Mouse (Mus musculus): ENCODE data around the gene Gm11733.

Gm11733 gene

DNA sequence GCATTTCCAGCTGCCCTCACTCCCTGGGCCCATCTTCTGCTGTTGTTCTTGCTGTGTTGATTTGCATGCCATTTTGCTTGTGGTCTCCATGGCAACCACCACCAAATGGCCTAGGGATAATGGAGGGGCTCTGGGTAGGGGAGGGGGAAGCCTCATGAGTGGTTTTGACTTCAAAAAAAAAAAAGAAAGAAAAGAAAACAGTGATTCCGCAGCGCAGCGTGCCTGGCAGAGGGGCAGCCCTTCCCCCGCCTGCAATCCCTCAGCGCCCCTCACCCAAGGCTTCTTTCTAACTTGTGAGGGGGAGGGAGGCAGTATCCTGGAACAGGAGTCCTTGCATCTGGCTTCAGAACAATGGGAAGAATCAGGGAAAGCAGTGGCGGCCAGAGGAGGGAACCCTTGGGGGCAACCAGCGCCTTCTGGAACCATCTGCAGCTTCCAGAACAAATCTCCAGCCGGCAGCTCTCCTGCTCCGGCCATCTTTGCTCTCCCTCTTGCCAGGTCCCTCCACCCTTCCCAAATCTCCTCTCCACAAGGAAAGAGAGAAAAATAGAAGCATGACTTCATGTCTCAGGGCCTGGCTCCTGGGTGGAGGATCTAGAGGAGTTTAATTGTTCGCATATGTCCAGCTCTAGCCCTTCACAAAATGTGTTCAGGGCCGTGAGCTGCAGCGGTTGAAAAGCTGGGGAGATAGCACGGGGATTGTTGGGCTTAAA lies 5.0 kb upstream of the Gm11733 start:
- DNase-seq, result peak; percentile 62

DNA sequence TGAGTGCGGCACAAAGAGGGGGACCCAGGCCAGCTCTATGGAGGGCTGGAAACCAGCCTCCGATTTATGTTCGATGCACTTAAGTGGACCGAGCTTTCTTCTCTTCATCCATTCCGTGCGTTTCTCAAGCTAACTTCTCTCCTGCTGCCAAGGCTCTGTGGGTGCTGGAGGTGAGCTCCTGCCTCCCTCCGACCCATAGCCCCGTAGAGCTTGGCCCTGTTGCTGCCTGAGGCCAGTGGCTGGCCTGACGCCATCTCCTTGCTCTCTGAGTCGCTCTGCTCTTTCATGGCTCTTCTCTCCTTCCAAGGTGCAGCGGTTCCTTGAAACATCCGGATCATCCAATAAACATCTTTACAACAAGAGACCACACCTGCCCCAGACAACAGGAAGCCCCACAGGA lies 4.4 kb upstream of the Gm11733 start:
- peak; percentile 44 for DNase-seq

DNA sequence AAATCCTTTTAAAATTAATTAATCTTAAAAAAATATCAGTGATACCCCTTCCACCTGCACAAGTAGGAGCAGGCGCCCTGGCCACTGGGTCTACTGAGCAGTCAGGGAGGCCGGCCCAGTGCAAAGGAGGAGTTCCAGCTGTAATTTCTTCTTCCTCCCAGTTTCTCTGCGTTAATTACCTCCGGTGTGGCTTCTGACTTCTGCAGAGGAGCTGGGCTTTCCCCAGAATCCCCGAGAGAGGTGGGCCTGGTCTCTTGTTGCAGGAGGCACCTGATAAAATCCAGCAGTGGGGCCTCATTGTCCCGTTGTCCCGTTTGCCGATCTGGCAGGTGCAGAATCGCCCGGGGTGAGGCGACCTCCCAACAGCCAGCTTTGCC lies 1.9 kb upstream of the Gm11733 start:
- no peak for DNase-seq

DNA sequence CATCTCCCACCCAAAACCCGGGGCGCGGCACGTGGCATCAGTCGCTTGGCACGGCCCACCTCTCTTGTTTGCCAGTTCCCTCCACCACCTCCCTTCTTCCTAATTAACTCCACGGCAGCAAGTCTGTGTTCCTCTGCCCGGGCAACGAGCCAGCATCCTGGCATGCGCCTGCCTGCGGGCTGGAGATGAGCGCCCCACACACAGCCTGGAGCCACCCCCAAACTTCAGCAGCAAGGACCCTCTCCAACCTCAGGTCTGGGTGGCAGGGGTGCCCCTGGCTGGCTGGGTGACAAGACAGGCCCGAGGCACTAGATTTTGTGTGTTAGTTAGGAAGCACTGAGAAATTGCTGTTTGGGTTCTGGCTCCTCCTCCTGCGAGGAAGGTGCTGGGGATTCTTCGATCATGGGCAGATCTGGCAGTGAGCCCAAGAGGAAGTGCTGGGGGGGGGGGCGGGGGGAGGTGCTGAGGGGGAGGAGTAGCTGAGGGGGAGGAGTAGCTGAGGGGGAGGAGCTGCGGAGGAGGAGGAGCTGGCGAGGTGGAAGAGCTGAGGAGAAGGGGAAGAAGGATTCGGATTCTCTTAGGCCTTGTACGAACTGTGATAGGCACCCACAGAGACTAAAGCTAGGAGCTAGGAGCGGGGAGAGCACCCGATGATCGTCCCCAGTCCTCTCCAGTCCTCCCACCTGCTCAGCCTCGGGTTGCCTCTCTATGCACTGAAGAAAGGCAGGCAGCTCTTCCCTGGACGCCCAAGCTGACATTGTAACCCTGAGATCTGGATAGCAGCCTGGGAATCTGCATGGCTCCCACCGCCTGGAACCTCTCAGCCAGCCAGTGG lies 1.3 kb upstream of the Gm11733 start:
- DNase-seq, result peak; percentile 98

DNA sequence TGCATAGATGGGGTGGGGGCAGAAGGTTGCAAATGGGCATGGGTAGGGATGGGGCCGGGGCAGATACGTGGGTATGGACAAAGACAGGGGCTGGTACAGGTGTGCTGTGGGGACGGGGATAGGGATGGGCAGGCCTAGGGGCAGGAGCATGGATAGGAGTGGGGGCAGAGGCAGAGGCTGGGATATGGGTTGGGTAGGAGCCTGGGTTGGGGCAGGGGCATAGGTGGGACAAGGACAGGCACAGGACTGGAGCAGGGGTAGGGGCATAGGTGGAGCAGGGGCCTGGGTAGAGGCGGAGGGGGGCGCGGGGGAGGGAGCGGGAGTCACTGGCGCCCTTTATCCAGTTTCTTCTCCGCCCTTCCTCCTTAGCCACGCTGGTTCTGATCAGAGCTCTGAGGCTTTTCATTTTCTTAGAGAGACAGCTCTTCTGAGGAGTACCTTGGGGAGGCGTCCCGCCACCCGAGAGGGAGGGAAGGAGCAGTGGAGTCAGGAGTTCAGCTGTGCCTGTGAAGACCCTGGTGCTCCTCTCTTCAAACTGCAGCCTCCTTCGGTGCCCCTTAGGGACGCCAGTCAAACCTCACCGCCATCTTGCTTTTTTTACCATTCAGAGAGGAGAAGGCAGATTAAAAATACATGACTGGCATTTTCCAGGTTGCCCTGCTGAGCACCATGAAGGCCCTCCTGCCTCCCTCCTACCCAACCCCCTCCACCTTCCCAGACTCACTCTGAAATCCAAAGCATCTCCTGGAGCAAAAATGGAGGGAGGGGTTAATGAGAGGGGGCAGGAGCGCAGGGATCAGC lies 7.4 kb downstream of the Gm11733 start:
- no peak for DNase-seq

DNA sequence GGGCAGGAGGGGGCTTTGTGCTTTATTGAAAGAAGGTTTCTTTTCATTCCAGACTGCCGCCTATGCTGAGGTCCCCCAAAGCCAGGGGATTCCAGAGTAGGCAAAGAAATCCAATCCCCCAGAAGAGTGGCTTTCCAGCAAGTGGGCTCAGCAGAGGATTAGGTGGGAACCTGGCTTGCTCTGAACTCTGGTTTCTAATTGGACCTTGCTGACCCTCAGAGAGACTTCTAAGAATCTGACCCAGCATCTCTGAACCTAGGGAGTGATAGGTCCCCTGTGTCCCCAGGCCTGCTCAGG lies 8.0 kb downstream of the Gm11733 start:
- no peak for DNase-seq

DNA sequence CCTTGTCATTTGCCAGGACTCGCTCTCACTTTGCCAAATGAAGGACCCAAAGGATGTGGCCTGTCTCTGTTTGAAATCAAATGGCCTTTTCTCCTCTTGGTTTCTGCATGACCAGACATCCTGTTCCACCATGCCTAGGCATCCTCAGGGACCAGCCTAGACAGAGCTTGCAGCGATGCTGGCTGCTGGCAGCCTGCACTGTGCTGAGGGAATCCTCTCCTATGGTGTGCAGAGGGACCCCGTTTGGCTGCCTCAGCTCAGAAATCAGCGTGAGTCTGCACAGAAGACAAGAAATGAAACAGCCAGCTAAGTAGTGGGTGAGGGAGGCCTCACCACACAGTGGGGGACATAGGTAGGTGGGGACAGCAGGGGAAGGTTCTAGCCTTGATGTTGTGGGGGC lies 12.6 kb downstream of the Gm11733 start:
- peak; percentile 53 for DNase-seq

DNA sequence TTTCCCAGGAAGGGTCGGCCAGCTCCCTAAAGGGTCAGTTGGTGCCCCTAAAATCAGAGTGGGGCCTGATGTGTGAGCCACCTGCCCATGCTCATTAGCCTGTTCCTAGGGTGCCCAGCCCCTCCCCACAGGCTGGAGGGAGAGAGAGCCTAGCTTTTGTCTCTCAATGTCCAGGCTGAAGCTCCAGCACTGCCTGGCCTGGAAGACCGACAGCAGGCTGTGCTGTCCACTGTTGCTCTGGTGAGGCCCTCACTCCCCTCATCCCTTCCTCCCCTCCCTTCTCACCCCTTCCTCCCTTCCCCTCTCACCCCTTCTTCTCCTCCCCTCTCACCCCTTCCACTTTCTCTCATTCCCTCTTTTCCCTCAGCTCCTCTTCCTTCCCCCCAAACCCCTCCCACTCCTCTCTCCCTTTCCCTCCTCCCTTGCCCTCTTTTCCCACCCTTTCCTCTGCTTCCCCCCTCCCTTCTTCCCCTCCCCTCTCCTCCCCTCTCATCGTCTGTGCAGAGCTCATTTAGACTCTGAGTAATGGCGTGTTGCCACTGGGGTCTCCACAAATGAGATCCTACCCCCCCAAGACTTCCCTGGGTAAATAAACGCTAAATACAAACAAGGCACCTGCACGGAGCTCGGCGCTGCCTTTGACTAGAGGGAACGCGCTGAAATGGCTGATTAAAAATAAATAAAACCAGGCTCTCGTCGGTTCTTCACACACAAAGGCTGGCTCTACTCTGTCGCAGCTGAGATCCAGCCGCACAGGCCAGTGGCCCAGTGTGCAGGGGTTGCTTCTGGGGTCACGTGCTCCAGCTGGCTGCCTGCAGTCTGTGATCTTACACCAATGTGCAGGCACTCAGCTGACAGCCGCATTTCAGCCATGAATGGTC lies 13.3 kb downstream of the Gm11733 start:
- peak; percentile 42 for DNase-seq

DNA sequence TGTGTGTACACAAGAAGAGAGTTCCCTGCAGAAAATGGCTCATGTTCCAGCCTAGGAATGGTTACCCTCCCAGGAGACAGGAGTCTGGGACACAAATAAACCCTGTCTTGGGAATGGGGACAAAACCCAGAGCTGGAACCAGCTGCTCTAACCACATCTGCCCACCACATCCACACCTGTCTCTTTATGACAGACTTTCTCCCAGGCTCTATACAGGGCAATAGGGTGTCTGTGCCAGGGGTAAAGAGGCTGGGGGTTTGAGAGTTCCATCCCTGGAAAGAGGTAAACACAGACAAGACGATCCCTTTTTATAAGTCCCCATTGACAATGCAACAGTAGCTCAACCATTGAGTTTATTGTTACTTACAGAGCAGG lies 14.0 kb downstream of the Gm11733 start:
- no peak for DNase-seq

DNA sequence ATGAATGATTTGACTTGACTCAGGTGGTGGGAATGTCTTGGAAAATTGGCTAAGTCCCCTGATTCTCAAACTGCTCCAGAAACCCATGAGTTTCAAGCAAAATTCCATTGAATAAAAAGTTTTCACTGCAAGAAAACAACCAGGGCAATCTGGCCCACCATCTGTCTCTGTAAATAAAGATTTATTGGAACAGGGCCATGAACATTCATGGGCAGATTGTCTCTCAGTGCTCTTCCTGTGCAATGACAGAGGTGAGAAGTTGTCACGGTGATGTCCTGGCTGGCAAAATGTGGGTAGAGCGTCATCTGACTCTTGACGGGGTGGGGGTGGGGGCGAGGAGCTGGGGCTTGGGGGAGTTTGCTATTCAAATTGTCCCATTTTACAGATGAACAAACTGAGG lies 24.8 kb downstream of the Gm11733 start:
- DNase-seq, result no peak

DNA sequence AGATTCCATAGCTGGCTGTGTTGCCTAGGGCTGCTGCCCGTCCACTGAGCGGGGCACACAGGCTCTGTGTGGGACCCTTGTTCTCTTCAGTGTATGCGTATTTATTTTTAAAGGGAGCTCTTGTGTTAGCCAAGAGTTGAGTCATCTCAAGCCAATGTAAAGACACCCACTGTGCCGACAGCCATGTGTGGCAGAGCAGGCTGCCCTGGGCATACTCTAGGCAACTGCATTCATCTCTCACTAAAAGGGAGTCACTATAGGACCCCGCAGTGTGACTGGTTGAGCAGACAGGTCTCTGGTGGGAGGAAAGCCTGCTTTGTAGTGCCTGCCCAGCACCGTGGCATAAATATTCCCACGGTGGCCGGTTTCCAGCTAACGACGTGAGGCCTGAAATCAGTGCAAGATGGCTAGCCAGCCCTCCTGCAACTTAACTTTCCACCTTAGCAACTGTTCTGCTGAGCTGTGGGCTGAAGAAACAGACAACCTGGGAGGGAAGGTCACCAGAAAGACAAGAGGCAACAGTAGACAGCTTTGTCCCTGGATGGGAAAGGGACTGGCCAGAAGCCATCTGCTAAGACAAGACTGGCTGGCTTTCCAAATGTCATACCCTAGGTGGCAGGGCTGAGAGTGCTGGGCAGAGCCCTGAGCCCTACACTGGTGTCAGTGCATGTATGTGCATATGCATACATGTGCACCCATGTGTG lies 31.7 kb downstream of the Gm11733 start:
- no peak for DNase-seq

DNA sequence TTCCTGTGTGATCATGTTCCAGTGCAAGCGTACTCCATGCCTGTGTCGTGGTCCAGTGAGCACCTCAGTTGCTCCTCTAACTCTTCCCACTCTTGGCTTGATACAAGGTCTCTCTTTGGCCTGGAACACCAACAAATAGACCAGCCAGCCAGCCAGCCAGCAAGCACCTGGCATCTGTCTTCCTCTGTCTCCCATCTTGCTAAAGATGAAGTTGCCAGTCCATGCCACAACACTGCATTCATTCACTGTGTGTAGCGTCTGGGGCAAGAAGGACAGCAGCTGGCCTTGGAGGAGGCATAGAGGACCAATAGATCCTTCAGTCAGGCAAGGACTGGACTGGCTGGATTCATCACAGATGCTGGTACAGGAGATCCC lies 32.2 kb downstream of the Gm11733 start:
- no peak for DNase-seq

DNA sequence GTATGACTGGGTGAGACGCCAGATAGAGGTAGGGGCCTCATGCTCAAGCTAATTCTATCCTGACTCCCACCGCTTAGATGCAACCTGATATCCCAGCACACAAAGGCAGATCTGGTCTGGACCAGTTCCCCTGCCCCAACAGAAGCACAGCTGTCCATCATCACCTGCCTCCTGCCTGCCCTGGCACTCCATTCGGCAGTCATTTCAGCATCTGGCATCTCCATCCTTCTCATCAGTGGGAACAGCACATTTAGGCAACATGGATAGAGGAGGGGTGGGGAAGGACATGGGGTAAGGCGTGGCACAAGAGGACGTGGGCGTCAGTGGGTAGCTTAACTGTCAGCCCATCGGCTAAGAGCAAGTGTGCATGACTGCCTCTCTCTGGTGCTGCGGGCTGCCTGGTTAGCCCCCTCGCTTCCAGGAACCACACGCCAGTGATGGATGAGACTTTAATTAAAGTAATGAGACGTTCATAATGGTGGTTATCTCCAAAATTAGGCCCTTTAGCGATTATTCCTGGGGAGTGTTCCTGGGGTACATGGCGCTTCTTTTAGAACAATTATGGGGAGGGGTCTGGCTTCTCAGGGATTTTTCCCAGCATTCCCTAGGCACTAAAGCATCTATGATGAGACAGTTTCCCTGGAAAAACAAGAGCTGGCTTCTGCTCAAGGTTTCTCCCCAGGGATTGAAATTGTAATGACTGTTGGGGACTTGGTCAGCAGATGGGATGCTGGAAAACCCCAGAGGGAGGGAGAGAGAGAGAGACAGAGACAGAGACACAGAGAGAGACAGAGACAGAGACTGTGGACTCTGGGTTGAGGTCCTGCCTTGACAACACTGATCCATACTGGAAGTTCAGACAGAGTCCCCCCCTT lies 38.0 kb downstream of the Gm11733 start:
- no peak for DNase-seq

DNA sequence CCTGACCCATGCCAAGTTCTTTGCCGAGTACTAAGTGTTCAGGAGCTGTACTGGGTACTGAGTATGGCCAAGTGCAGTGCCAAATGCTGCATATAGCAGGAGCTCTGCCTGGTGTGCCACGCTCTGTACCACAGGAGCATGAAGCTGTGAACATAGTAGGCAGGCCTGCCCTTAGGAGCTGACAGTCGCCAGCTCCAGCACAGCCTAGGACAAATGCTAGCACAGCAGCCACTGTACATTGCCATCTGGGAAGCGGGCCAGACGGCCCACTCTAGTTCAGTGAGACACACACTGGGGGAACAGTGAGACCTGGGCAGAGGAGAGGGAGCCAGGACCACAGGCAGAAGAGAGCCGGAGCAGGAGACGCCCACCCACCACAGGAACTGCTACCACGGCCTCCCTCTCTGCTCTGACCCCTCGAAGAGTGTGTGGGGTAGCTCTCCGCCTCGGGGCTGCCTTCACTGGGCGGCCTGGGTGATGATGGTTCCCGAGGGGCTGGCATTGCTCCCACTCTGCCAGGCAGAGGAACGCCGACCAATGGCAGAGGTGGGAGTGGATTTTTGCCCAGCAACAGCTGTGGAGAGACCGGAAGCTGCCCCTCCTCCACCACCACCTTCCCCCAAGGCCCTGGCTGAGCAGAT lies 38.8 kb downstream of the Gm11733 start:
- DNase-seq, result peak; percentile 76

DNA sequence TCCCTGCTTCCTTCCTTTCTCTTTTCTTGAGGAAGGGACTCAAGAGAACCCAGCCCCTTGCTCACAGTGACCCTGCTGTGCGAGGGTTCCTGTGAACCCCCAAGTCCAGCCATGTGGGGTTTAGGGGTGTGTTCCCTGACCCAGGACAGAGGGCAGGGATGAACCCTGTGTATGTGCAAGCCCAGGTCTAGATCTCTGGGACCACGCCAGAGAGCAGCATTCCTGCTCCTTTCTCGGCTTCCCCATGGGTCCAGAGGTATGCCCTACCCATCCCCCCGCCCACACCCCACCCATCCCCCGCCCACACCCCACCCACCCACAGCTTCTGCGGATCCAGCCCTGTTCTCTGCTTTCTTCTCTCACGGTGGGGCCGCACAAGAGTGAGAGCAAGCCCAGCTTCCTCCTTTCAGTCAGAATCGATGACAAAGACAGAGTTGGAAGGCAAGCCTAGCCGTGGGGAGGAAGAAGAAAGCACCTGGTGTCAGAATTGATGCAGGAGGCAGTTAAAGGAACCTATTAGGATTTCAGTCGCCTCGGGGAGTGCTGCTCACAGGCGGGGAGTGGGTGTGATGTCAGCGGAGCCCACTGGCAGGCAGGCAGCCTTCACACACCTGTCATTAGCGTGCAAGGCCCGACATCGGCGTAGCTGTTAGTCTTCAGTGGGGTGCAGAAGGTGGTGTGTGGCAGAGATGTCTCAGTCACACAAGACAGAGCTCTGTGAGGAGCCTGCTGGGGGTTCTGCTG lies 41.6 kb downstream of the Gm11733 start:
- DNase-seq, result no peak

DNA sequence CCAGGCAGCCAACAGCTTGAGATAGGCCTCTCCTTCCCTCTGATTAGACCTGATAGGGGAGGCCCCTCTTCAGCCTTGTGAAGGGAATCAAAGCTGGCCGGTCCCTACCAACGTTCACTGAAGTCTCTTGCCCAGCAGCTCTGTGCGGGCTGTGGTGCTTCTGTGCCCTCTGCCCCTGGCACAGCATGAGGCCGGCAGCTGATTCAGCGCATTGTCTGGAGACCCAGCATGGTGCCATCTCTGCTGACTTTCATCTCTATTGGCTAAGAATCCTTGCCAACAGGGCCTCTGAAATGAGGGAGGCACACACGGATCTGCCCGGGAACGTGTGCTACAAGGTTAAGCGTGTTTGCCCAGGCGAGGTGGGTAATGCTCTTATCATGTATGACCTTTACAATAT lies 48.2 kb downstream of the Gm11733 start:
- DNase-seq, result no peak

DNA sequence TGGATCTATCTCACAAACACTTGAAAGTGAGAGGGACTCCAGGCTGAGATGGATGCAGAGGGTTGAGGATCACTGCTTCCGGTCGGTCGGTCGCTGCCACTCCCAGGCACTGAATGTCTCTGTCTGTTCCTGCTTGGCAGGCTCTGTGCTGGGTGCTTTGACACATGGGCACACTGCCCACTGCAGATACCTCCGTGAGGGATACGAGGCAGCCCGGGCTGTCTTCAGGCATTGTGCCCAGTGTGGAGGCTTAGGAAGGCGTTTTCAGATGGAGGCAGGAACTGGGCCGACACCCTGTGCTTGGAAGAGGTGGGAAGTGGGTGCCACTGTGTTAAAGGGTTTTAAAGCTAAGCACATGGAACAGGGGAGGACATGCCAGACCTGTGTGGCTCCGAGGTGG lies 50.7 kb downstream of the Gm11733 start:
- peak; percentile 38 for DNase-seq

DNA sequence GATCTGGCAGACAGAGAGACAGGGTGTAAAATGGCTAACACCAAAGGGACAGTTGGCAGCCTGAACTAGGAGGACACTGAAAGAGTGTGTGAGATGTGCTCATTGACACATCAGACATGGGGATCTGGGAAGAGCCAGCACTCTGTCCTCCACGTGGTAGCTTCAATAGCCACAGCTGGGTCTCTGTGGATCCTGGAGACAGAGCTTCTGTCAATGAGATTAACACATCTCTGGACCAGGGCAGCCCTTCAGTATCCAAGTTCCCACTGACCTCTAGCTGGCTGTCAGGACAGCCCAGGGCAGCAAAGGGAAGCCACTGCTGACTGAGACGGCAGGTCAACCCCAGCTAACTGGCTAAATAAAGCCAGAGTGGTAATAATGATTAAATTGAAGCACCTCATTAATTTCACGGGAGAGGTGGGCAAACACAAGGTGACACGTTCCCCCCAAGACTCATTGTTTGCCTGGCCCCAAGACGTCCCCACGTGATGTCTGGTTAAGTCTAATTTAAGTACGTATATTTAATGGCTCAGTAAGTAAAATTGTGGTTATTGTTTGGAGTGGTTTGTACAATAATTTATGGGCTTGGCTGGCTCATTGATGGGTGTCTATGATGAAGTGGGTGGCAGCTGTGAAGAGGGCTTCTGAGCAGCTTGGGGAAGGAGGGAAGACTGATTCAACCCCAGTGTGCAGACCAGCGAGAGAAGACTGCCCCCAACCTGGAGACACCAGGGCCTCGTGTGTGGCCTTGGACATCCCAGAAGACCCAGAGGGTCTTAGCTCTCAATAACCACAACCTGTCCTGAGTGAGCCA lies 51.5 kb downstream of the Gm11733 start:
- DNase-seq, result no peak

DNA sequence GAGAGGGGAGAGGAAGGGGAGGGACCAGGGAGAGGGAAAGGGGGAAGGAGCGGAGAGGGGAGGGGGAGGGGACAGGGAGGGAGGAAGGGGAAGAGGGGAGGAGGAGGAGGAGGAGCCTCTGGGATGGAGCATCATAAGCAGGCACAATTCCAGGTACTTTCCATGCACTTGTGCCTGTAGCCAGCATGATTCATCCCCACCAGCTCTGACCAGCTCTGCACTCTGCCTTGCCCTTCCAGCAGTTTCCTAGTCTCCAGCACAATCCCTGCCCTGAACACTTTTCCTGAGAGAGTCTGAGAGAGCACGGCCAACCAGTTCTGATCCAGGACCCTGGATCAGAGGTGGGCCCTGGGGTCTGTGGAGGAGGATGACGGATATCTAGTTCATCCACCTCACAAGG lies 52.4 kb downstream of the Gm11733 start:
- DNase-seq, result no peak

All from right cerebral cortex, postnatal 4 days (tissue).